Comparison of ENCODE assay signal across 8 mouse cellular contexts in the genomic region with DNA sequence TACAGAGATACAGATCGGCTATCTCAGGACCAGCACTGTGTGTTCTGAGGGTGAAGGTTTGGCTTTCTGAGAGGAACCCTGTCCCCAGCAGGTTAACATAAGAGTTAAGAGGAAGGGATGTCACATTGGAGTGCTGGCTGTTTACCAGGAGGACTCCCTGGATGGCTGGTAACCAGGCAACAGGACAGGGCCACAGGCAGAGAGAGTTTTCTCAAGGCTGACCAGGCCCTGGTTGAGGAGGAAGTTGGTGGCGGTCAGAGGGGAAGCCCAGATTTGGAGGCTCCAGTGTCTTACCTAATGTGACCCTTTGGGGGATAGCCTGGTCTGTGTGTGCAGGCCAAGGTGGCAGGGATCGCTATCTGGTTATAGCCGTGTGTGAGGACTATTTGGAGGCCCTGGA. TPM values are rescaled to one million over a fixed set of nuclear protein-coding genes. Genes with fewer than 3 reads are reported as not detected.
A peak's percentile ranks its signal among the peaks of the same experiment; 100 is the strongest.
DNase-seq lines count a peak whose midpoint lies in the region; ATAC-seq and TF ChIP-seq lines count a peak whose summit lies in the region.

No protein-coding gene starts in this region.

- peak overlapping the region; percentile 65 for H3K4me2 ChIP-seq in forebrain, embryonic 12.5 days
- H3K4me2 ChIP-seq in hindbrain, embryonic 14.5 days (replicated peaks) = peak overlapping the region; percentile 98
- peak overlapping the region; percentile 98; the same call in 1 of the 2 replicates for H3K4me2 ChIP-seq in liver, postnatal 0 days (ENCODE audit: low read depth, low read length)
- peak overlapping the region; percentile 82 for H3K4me2 ChIP-seq in stomach, embryonic 14.5 days (replicated peaks; ENCODE audit: low read depth, low read length)

- TF ChIP-seq CTCF in E14TG2a.4 (conservative IDR thresholded peaks at IDR 0.05; ENCODE audit: low read length) = no peak
- TF ChIP-seq CTCF in liver, postnatal 0 days (IDR thresholded peaks at IDR 0.05; ENCODE audit: low read depth) = no peak

- no peak for TF ChIP-seq EP300 in liver, postnatal 0 days (IDR thresholded peaks at IDR 0.05; ENCODE audit: low read depth)

- 89% methylated on average over 4 of the region's 4 CpGs for WGBS in forebrain, embryonic 12.5 days
- WGBS in hindbrain, embryonic 14.5 days = 86% methylated on average over 4 of the region's 4 CpGs
- 65% methylated on average over 4 of the region's 4 CpGs for WGBS in liver, postnatal 0 days (ENCODE audit: insufficient replicate concordance)
- WGBS in stomach, embryonic 14.5 days = 77% methylated on average over 4 of the region's 4 CpGs

- H3K9ac ChIP-seq in forebrain, embryonic 12.5 days = no peak overlapping the region
- H3K9ac ChIP-seq in hindbrain, embryonic 14.5 days = peak overlapping the region; percentile 92
- no peak overlapping the region for H3K9ac ChIP-seq in liver, postnatal 0 days (replicated peaks)
- no peak overlapping the region for H3K9ac ChIP-seq in stomach, embryonic 14.5 days (replicated peaks; ENCODE audit: low read depth, low read length)

- no peak overlapping the region for H3K27ac ChIP-seq in forebrain, embryonic 12.5 days
- H3K27ac ChIP-seq in hindbrain, embryonic 14.5 days = 0 out of 2 replicates have a peak overlapping the region, but pooled peaks have one; percentile 7
- no peak overlapping the region for H3K27ac ChIP-seq in liver, postnatal 0 days (ENCODE audit: low read depth)
- no peak overlapping the region for H3K27ac ChIP-seq in stomach, embryonic 14.5 days (ENCODE audit: low read length)

- H3K4me3 ChIP-seq in E14TG2a.4 (replicated peaks; ENCODE audit: low read length) = peak overlapping the region; percentile 92
- H3K4me3 ChIP-seq in forebrain, embryonic 12.5 days (replicated peaks) = peak overlapping the region; percentile 75
- H3K4me3 ChIP-seq in hindbrain, embryonic 14.5 days (replicated peaks; ENCODE audit: low read length) = peak overlapping the region; percentile 77; the same call in 1 of the 2 replicates
- H3K4me3 ChIP-seq in liver, postnatal 0 days (ENCODE audit: low read depth, low read length) = no peak overlapping the region
- H3K4me3 ChIP-seq in stomach, embryonic 14.5 days (ENCODE audit: low read depth, low read length) = no peak overlapping the region

- ATAC-seq in forebrain, embryonic 12.5 days (ENCODE audit: low FRiP score) = no peak
- no peak for ATAC-seq in hindbrain, embryonic 14.5 days (ENCODE audit: low FRiP score)
- ATAC-seq in liver, postnatal 0 days = no peak
- no peak for ATAC-seq in stomach, embryonic 14.5 days (ENCODE audit: insufficient number of reproducible peaks, insufficient read depth, low FRiP score, low read depth)

- H3K9me3 ChIP-seq in E14TG2a.4 (ENCODE audit: low read length) = no peaks in the 10 kb centered on the region
- no peaks in the 10 kb centered on the region for H3K9me3 ChIP-seq in forebrain, embryonic 12.5 days
- H3K9me3 ChIP-seq in hindbrain, embryonic 14.5 days (ENCODE audit: control insufficient read depth, low read length) = no peaks in the 10 kb centered on the region
- H3K9me3 ChIP-seq in liver, postnatal 0 days (ENCODE audit: low read length) = no peaks in the 10 kb centered on the region
- no peaks in the 10 kb centered on the region for H3K9me3 ChIP-seq in stomach, embryonic 14.5 days (ENCODE audit: control insufficient read depth, low read depth, low read length)

- DNase-seq in adrenal gland, adult 2 months = peak; percentile 75
- DNase-seq in adrenal gland, adult 8-10 months = no peak
- no peak for DNase-seq in hindbrain, embryonic 14.5 days (ENCODE audit: low spot score)
- no peak for DNase-seq in liver, postnatal 0 days
- DNase-seq in spleen, adult 12 weeks (ENCODE audit: low spot score) = no peak

- H3K4me1 ChIP-seq in E14TG2a.4 (replicated peaks; ENCODE audit: low read depth, low read length) = peaks cover 87% of the 10 kb centered on the region
- peaks cover 44% of the 10 kb centered on the region for H3K4me1 ChIP-seq in forebrain, embryonic 12.5 days
- H3K4me1 ChIP-seq in hindbrain, embryonic 14.5 days (replicated peaks; ENCODE audit: control insufficient read depth, insufficient read depth, low read length) = peaks cover 41% of the 10 kb centered on the region
- H3K4me1 ChIP-seq in liver, postnatal 0 days (ENCODE audit: insufficient read depth) = peaks cover 31% of the 10 kb centered on the region
- peaks cover 21% of the 10 kb centered on the region for H3K4me1 ChIP-seq in stomach, embryonic 14.5 days (ENCODE audit: control insufficient read depth, insufficient read depth, low read length)

- H3K27me3 ChIP-seq in E14TG2a.4 (ENCODE audit: insufficient read depth, low read length) = no peaks in the 10 kb centered on the region
- H3K27me3 ChIP-seq in forebrain, embryonic 12.5 days = no peaks in the 10 kb centered on the region
- H3K27me3 ChIP-seq in hindbrain, embryonic 14.5 days (ENCODE audit: control insufficient read depth, insufficient read depth, low read length) = no peaks in the 10 kb centered on the region
- no peaks in the 10 kb centered on the region for H3K27me3 ChIP-seq in liver, postnatal 0 days (ENCODE audit: insufficient read depth, low read length)
- no peaks in the 10 kb centered on the region for H3K27me3 ChIP-seq in stomach, embryonic 14.5 days (ENCODE audit: control insufficient read depth, insufficient read depth, low read length)

- H3K36me3 ChIP-seq in E14TG2a.4 (ENCODE audit: insufficient read depth, low read length) = peaks cover 73% of the 10 kb centered on the region
- peaks cover 31% of the 10 kb centered on the region for H3K36me3 ChIP-seq in forebrain, embryonic 12.5 days (replicated peaks)
- H3K36me3 ChIP-seq in hindbrain, embryonic 14.5 days (replicated peaks; ENCODE audit: control insufficient read depth, insufficient read depth) = peaks cover 28% of the 10 kb centered on the region
- peaks cover 17% of the 10 kb centered on the region for H3K36me3 ChIP-seq in liver, postnatal 0 days (replicated peaks; ENCODE audit: insufficient read depth, low read length)
- peaks cover 2% of the 10 kb centered on the region for H3K36me3 ChIP-seq in stomach, embryonic 14.5 days (ENCODE audit: control insufficient read depth, insufficient read depth, low read length)

RNA-seq across cellular contexts. Expression of a gene that starts 1.8 kb away (rescaled TPM):
- total RNA-seq in adrenal gland, adult 2 months (2021) = 10 to 100 TPM; 13.8 to 21.4 TPM
- polyA plus RNA-seq in adrenal gland, adult 2 months (2012; rRNA removed) = 73.1 and 80.0 TPM in 2 replicates
- 10 to 100 TPM; 15.2 to 60.0 (median 37.1) TPM for total RNA-seq in adrenal gland, adult 8-10 months (2022)
- 15.9 and 16.0 TPM in 2 replicates for polyA plus RNA-seq in forebrain, embryonic 12.5 days (2016; fragmentation: Nextera tagmentation; extraction: Ambion mirVana)
- polyA plus RNA-seq in hindbrain, embryonic 14.5 days (2014; fragmentation: Nextera tagmentation; extraction: Ambion mirVana) = 18.2 and 19.0 TPM in 2 replicates
- polyA plus RNA-seq in liver, postnatal 0 days (2015; fragmentation: Nextera tagmentation; extraction: Ambion mirVana) = 4.2 and 4.8 TPM in 2 replicates
- 7.4 and 9.2 TPM in 2 replicates for polyA plus RNA-seq in stomach, embryonic 14.5 days (2014; fragmentation: Nextera tagmentation; extraction: Ambion mirVana)

RNA-seq across cellular contexts. Expression of a gene that starts 15.1 kb away (rescaled TPM):
- 10 to 100 TPM; 40.9 to 51.7 TPM for total RNA-seq in adrenal gland, adult 2 months (2021)
- polyA plus RNA-seq in adrenal gland, adult 2 months (2012; rRNA removed) = 8.0 and 12.0 TPM in 2 replicates
- 10 to 100 TPM; 41.6 to 48.8 (median 43.4) TPM for total RNA-seq in adrenal gland, adult 8-10 months (2022)
- 62.9 and 63.6 TPM in 2 replicates for polyA plus RNA-seq in forebrain, embryonic 12.5 days (2016; fragmentation: Nextera tagmentation; extraction: Ambion mirVana)
- 40.3 and 48.4 TPM in 2 replicates for polyA plus RNA-seq in hindbrain, embryonic 14.5 days (2014; fragmentation: Nextera tagmentation; extraction: Ambion mirVana)
- polyA plus RNA-seq in liver, postnatal 0 days (2015; fragmentation: Nextera tagmentation; extraction: Ambion mirVana) = 23.2 and 24.8 TPM in 2 replicates
- 52.3 and 55.4 TPM in 2 replicates for polyA plus RNA-seq in stomach, embryonic 14.5 days (2014; fragmentation: Nextera tagmentation; extraction: Ambion mirVana)

RNA-seq across cellular contexts. Expression of a gene that starts 19.5 kb away (rescaled TPM):
- 1,000 to 10,000 TPM; 2,613 to 2,674 TPM for total RNA-seq in adrenal gland, adult 2 months (2021)
- polyA plus RNA-seq in adrenal gland, adult 2 months (2012; rRNA removed) = 2,736 and 3,470 TPM in 2 replicates
- 1,000 to 10,000 TPM; 1,769 to 2,176 (median 2,111) TPM for total RNA-seq in adrenal gland, adult 8-10 months (2022)
- polyA plus RNA-seq in forebrain, embryonic 12.5 days (2016; fragmentation: Nextera tagmentation; extraction: Ambion mirVana) = 2,231 and 2,319 TPM in 2 replicates
- polyA plus RNA-seq in hindbrain, embryonic 14.5 days (2014; fragmentation: Nextera tagmentation; extraction: Ambion mirVana) = 1,428 and 1,660 TPM in 2 replicates
- 1,355 and 1,565 TPM in 2 replicates for polyA plus RNA-seq in liver, postnatal 0 days (2015; fragmentation: Nextera tagmentation; extraction: Ambion mirVana)
- 1,945 and 1,966 TPM in 2 replicates for polyA plus RNA-seq in stomach, embryonic 14.5 days (2014; fragmentation: Nextera tagmentation; extraction: Ambion mirVana)

RNA-seq across cellular contexts. Expression of a gene that starts 44.7 kb away (rescaled TPM):
- 10 to 100 TPM; 20.4 to 25.5 TPM for total RNA-seq in adrenal gland, adult 2 months (2021)
- polyA plus RNA-seq in adrenal gland, adult 2 months (2012; rRNA removed) = 25.2 and 28.7 TPM in 2 replicates
- 10 to 100 TPM; 10.6 to 40.2 (median 26.6) TPM for total RNA-seq in adrenal gland, adult 8-10 months (2022)
- 221 and 246 TPM in 2 replicates for polyA plus RNA-seq in forebrain, embryonic 12.5 days (2016; fragmentation: Nextera tagmentation; extraction: Ambion mirVana)
- polyA plus RNA-seq in hindbrain, embryonic 14.5 days (2014; fragmentation: Nextera tagmentation; extraction: Ambion mirVana) = 40.1 and 40.7 TPM in 2 replicates
- polyA plus RNA-seq in liver, postnatal 0 days (2015; fragmentation: Nextera tagmentation; extraction: Ambion mirVana) = 33.5 and 39.1 TPM in 2 replicates
- polyA plus RNA-seq in stomach, embryonic 14.5 days (2014; fragmentation: Nextera tagmentation; extraction: Ambion mirVana) = 107 and 109 TPM in 2 replicates

RNA-seq across cellular contexts. Expression of a gene that starts 44.8 kb away (rescaled TPM):
- 100 to 1,000 TPM; 162 to 208 TPM for total RNA-seq in adrenal gland, adult 2 months (2021)
- polyA plus RNA-seq in adrenal gland, adult 2 months (2012; rRNA removed) = 44.2 and 45.1 TPM in 2 replicates
- total RNA-seq in adrenal gland, adult 8-10 months (2022) = 100 to 1,000 TPM; 155 to 179 (median 167) TPM
- polyA plus RNA-seq in forebrain, embryonic 12.5 days (2016; fragmentation: Nextera tagmentation; extraction: Ambion mirVana) = 192 and 193 TPM in 2 replicates
- 140 and 142 TPM in 2 replicates for polyA plus RNA-seq in hindbrain, embryonic 14.5 days (2014; fragmentation: Nextera tagmentation; extraction: Ambion mirVana)
- 210 and 215 TPM in 2 replicates for polyA plus RNA-seq in liver, postnatal 0 days (2015; fragmentation: Nextera tagmentation; extraction: Ambion mirVana)
- 193 and 202 TPM in 2 replicates for polyA plus RNA-seq in stomach, embryonic 14.5 days (2014; fragmentation: Nextera tagmentation; extraction: Ambion mirVana)

Comparison
In these comparisons a context has a peak if more than half of its experiments do, and no peak if none do; other contexts are left out.
1. H3K4me3 ChIP-seq: peak in E14TG2a.4 (single experiment), forebrain, embryonic 12.5 days (single experiment) and hindbrain, embryonic 14.5 days (single experiment); none in liver, postnatal 0 days (single experiment) and stomach, embryonic 14.5 days (single experiment).
2. Peak in every context shown above with its lines, with median percentiles within 50 percentile points of each other: H3K4me2 ChIP-seq.